Mouse (Mus musculus) midbrain, embryonic 12.5 days (tissue): ENCODE results near the gene Cdh4. TPM values are rescaled to one million over a fixed set of nuclear protein-coding genes. Genes with fewer than 3 reads are reported as not detected.

Experiments
- ATAC-seq: fragments of 200-750 bp; cut with Nextera tagmentation; 2 replicates; pipeline ENCODE4 v1.8.0; 2017; ENCODE audit warnings: low read depth, moderate TSS enrichment, moderate library complexity; ENCODE audit not compliant: low FRiP score
- H3K27ac ChIP-seq: fragments of 300-500 bp; sonication (generic); replicated peaks from 2 replicates; pipeline ENCODE4 v1.5.1; 2016; ENCODE audit warnings: mild to moderate bottlenecking
- H3K27me3 ChIP-seq: fragments of 300-500 bp; sonication (generic); 2 replicates; pipeline ENCODE4 v1.6.1; 2016; ENCODE audit warnings: mild to moderate bottlenecking
- H3K36me3 ChIP-seq: fragments of 300-500 bp; sonication (generic); 2 replicates; pipeline ENCODE4 v1.6.1; 2016
- H3K4me1 ChIP-seq: fragments of 300-500 bp; sonication (generic); 2 replicates; pipeline ENCODE4 v1.6.1; 2016
- H3K4me2 ChIP-seq: fragments of 300-500 bp; sonication (generic); replicated peaks from 2 replicates; pipeline ENCODE4 v1.6.1; 2016; ENCODE audit warnings: mild to moderate bottlenecking, moderate library complexity
- H3K4me3 ChIP-seq: fragments of 300-500 bp; sonication (generic); 2 replicates; pipeline ENCODE4 v1.5.1; 2016; ENCODE audit warnings: mild to moderate bottlenecking
- H3K9ac ChIP-seq: fragments of 300-500 bp; sonication (generic); replicated peaks from 2 replicates; pipeline ENCODE4 v1.6.1; 2016; ENCODE audit warnings: mild to moderate bottlenecking, moderate library complexity
- H3K9me3 ChIP-seq: fragments of 300-500 bp; sonication (generic); 2 replicates; pipeline ENCODE4 v1.6.1; 2016; ENCODE audit warnings: mild to moderate bottlenecking
- WGBS: fragments of 180-500 bp; shearing (Covaris S2); methylation state at CpG from one replicate; pipeline ENCODE4 v1.1.7; 2016; 5-methylcytosine and 5-hydroxymethylcytosine counted together
- polyA plus RNA-seq: library from polyadenylated mRNA; unstranded; fragments of >200 nt; fragmentation: Nextera tagmentation; extraction: Ambion mirVana; gene quantifications from 2 replicates; pipeline ENCODE4 v1.2.1, GENCODE M21; 2016

The Cdh4 gene
- polyA plus RNA-seq, 1 experiment from 2014 or later: 18.2 TPM

- Histone ChIP-seq H3K27me3 (no peaks in the 10 kb centered on the region), H3K36me3 (no peaks in the 10 kb centered on the region), H3K9me3 (no peaks in the 10 kb centered on the region), H3K27ac (no peak overlapping the region), H3K4me2 (no peak overlapping the region), H3K4me1 (0 out of 2 replicates have a peak, but pooled peaks cover 3% of the 10 kb centered on the region), H3K4me3 (no peak overlapping the region), H3K9ac (no peak overlapping the region)
- ATAC-seq: no peak
- 38% methylated on average over 4 of the region's 4 CpGs for WGBS
Observed at GRCm38 (mm10) chr2:179780961-179781360, 338.7 kb downstream of the Cdh4 start.

- Histone ChIP-seq H3K4me1 (peaks cover 32% of the 10 kb centered on the region), H3K4me2 (peak overlapping the region; percentile 4; the same call in 1 of the 2 replicates), H3K4me3 (no peak overlapping the region), H3K36me3 (no peaks in the 10 kb centered on the region), H3K27me3 (no peaks in the 10 kb centered on the region), H3K9ac (no peak overlapping the region), H3K9me3 (no peaks in the 10 kb centered on the region), H3K27ac (peak overlapping the region; percentile 57)
- WGBS: 21% methylated on average over 18 of the region's 18 CpGs
- ATAC-seq: peak; percentile 70
Observed at GRCm38 (mm10) chr2:179787256-179787655, 345.0 kb downstream of the Cdh4 start.

GRCm38 (mm10) chr2:179787797-179788196, 345.6 kb downstream of the Cdh4 start:
- H3K9me3 ChIP-seq: no peaks in the 10 kb centered on the region
- no peaks in the 10 kb centered on the region for H3K36me3 ChIP-seq
- peaks cover 37% of the 10 kb centered on the region for H3K4me1 ChIP-seq
- ATAC-seq: peak; percentile 45; the same call in 1 of the 2 replicates
- no peak overlapping the region for H3K9ac ChIP-seq
- no peak overlapping the region for H3K4me3 ChIP-seq
- H3K27ac ChIP-seq: peak overlapping the region; percentile 57
- H3K27me3 ChIP-seq: no peaks in the 10 kb centered on the region
- WGBS: 61% methylated on average over 5 of the region's 5 CpGs
- no peak overlapping the region for H3K4me2 ChIP-seq

GRCm38 (mm10) chr2:179790684-179791083, 348.5 kb downstream of the Cdh4 start:
- Histone ChIP-seq H3K36me3 (no peaks in the 10 kb centered on the region), H3K27me3 (no peaks in the 10 kb centered on the region), H3K9me3 (no peaks in the 10 kb centered on the region), H3K4me3 (no peak overlapping the region), H3K27ac (no peak overlapping the region), H3K9ac (no peak overlapping the region), H3K4me2 (no peak overlapping the region), H3K4me1 (peaks cover 65% of the 10 kb centered on the region)
- WGBS: 60% methylated on average over 3 of the region's 3 CpGs
- no peak for ATAC-seq

GRCm38 (mm10) chr2:179792426-179793133, 350.3 kb downstream of the Cdh4 start:
- Histone ChIP-seq H3K4me1 (peaks cover 55% of the 10 kb centered on the region), H3K9ac (no peak overlapping the region), H3K36me3 (no peaks in the 10 kb centered on the region), H3K4me3 (no peak overlapping the region), H3K27ac (peak overlapping the region; percentile 36; the same call in 1 of the 2 replicates), H3K9me3 (no peaks in the 10 kb centered on the region), H3K27me3 (no peaks in the 10 kb centered on the region), H3K4me2 (no peak overlapping the region)
- 26% methylated on average over 13 of the region's 13 CpGs for WGBS
- peak; percentile 65 for ATAC-seq

- Histone ChIP-seq H3K27ac (no peak overlapping the region), H3K4me1 (peaks cover 47% of the 10 kb centered on the region)
Observed at GRCm38 (mm10) chr2:179794354-179794753, 352.1 kb downstream of the Cdh4 start.

GRCm38 (mm10) chr2:179795452-179795851, 353.2 kb downstream of the Cdh4 start:
- Histone ChIP-seq H3K36me3 (no peaks in the 10 kb centered on the region), H3K4me3 (no peak overlapping the region), H3K27me3 (no peaks in the 10 kb centered on the region), H3K9ac (no peak overlapping the region), H3K27ac (no peak overlapping the region), H3K4me2 (no peak overlapping the region), H3K4me1 (peaks cover 43% of the 10 kb centered on the region), H3K9me3 (no peaks in the 10 kb centered on the region)
- ATAC-seq: no peak
- WGBS: 88% methylated on average over 12 of the region's 12 CpGs

More at GRCm38 (mm10) chr2:179794354-179794753, 352.1 kb downstream of the Cdh4 start:
- H3K9ac ChIP-seq: no peak overlapping the region
- no peaks in the 10 kb centered on the region for H3K36me3 ChIP-seq
- H3K4me2 ChIP-seq: no peak overlapping the region
- H3K27me3 ChIP-seq: no peaks in the 10 kb centered on the region
- H3K9me3 ChIP-seq: no peaks in the 10 kb centered on the region
- no peak overlapping the region for H3K4me3 ChIP-seq
- no peak for ATAC-seq
- WGBS: 60% methylated on average over 1 of the region's 1 CpGs

GRCm38 (mm10) chr2:179799906-179800532, 357.8 kb downstream of the Cdh4 start:
- H3K9me3 ChIP-seq: no peaks in the 10 kb centered on the region
- H3K27me3 ChIP-seq: no peaks in the 10 kb centered on the region
- H3K4me3 ChIP-seq: no peak overlapping the region
- 88% methylated on average over 19 of the region's 19 CpGs for WGBS
- peaks cover 11% of the 10 kb centered on the region for H3K4me1 ChIP-seq
- no peak overlapping the region for H3K9ac ChIP-seq
- H3K36me3 ChIP-seq: no peaks in the 10 kb centered on the region
- ATAC-seq: no peak; the same call in 1 of the 2 replicates
- H3K4me2 ChIP-seq: no peak overlapping the region
- H3K27ac ChIP-seq: no peak overlapping the region

- no peak overlapping the region for H3K4me2 ChIP-seq
- no peaks in the 10 kb centered on the region for H3K9me3 ChIP-seq
- H3K4me3 ChIP-seq: no peak overlapping the region
- no peak overlapping the region for H3K9ac ChIP-seq
- H3K36me3 ChIP-seq: no peaks in the 10 kb centered on the region
- no peaks in the 10 kb centered on the region for H3K27me3 ChIP-seq
- ATAC-seq: no peak
- H3K4me1 ChIP-seq: peaks cover 3% of the 10 kb centered on the region; the same call in 1 of the 2 replicates
- 83% methylated on average over 7 of the region's 7 CpGs for WGBS
- H3K27ac ChIP-seq: no peak overlapping the region
Observed at GRCm38 (mm10) chr2:179801042-179801441, 358.8 kb downstream of the Cdh4 start.

GRCm38 (mm10) chr2:179802411-179802810, 360.2 kb downstream of the Cdh4 start:
- Histone ChIP-seq H3K4me2 (no peak overlapping the region), H3K27me3 (no peaks in the 10 kb centered on the region), H3K4me3 (no peak overlapping the region), H3K4me1 (peaks cover 3% of the 10 kb centered on the region; the same call in 1 of the 2 replicates), H3K36me3 (no peaks in the 10 kb centered on the region), H3K27ac (no peak overlapping the region), H3K9ac (no peak overlapping the region), H3K9me3 (no peaks in the 10 kb centered on the region)
- 89% methylated on average over 1 of the region's 1 CpGs for WGBS
- ATAC-seq: no peak

GRCm38 (mm10) chr2:179811086-179811485, 368.9 kb downstream of the Cdh4 start:
- Histone ChIP-seq H3K27ac (no peak overlapping the region), H3K36me3 (no peaks in the 10 kb centered on the region), H3K4me3 (no peak overlapping the region), H3K4me2 (no peak overlapping the region), H3K9me3 (no peaks in the 10 kb centered on the region), H3K9ac (no peak overlapping the region), H3K4me1 (no peaks in the 10 kb centered on the region; the same call in 1 of the 2 replicates), H3K27me3 (no peaks in the 10 kb centered on the region)
- 83% methylated on average over 5 of the region's 5 CpGs for WGBS
- ATAC-seq: no peak

- H3K27me3 ChIP-seq: no peaks in the 10 kb centered on the region
- no peak for ATAC-seq
- no peaks in the 10 kb centered on the region; the same call in 1 of the 2 replicates for H3K4me1 ChIP-seq
- no peak overlapping the region for H3K9ac ChIP-seq
- no peak overlapping the region for H3K27ac ChIP-seq
- H3K4me2 ChIP-seq: no peak overlapping the region
- H3K4me3 ChIP-seq: no peak overlapping the region
- WGBS: 72% methylated on average over 11 of the region's 11 CpGs
- no peaks in the 10 kb centered on the region for H3K9me3 ChIP-seq
- H3K36me3 ChIP-seq: no peaks in the 10 kb centered on the region
Observed at GRCm38 (mm10) chr2:179813035-179813827, 371.0 kb downstream of the Cdh4 start.
